Mouse (Mus musculus) lung, embryonic 16.5 days (tissue): ENCODE data around the gene Wsb1. TPM values are rescaled to one million over a fixed set of nuclear protein-coding genes. Genes with fewer than 3 reads are reported as not detected.
A peak's percentile ranks its signal among the peaks of the same experiment; 100 is the strongest.

ENCODE experiments used
- ATAC-seq: fragments of 200-750 bp; cut with Nextera tagmentation; 2 replicates; pipeline ENCODE4 v1.8.0; 2017; ENCODE audit warnings: low read depth, mild to moderate bottlenecking, moderate library complexity
- H3K27ac ChIP-seq: fragments of 300-500 bp; sonication (generic); 2 replicates; pipeline ENCODE4 v1.5.1; 2014; ENCODE audit warnings: mild to moderate bottlenecking, control low read depth, low read length
- H3K27me3 ChIP-seq: fragments of 300-500 bp; sonication (generic); 2 replicates; pipeline ENCODE4 v1.6.1; 2014; ENCODE audit warnings: low read depth, low read length, mixed read lengths; ENCODE audit not compliant: control insufficient read depth, insufficient read depth
- H3K36me3 ChIP-seq: fragments of 300-500 bp; sonication (generic); 2 replicates; pipeline ENCODE4 v1.6.1; 2014; ENCODE audit warnings: low read length; ENCODE audit not compliant: control insufficient read depth, insufficient read depth
- H3K4me1 ChIP-seq: fragments of 300-500 bp; sonication (generic); replicated peaks from 2 replicates; pipeline ENCODE4 v1.6.1; 2014; ENCODE audit warnings: low read length, mixed read lengths; ENCODE audit not compliant: control insufficient read depth, insufficient read depth
- H3K4me2 ChIP-seq: fragments of 300-500 bp; sonication (generic); 2 replicates; pipeline ENCODE4 v1.6.1; 2014; ENCODE audit warnings: low read depth, low read length, control low read depth
- H3K4me3 ChIP-seq: fragments of 300-500 bp; sonication (generic); 2 replicates; pipeline ENCODE4 v1.5.1; 2014; ENCODE audit warnings: mild to moderate bottlenecking, low read length, control low read depth
- H3K9ac ChIP-seq: fragments of 300-500 bp; sonication (generic); 2 replicates; pipeline ENCODE4 v1.6.1; 2014; ENCODE audit warnings: low read length, control low read depth
- H3K9me3 ChIP-seq: fragments of 300-500 bp; sonication (generic); 2 replicates; pipeline ENCODE4 v1.6.1; 2016; ENCODE audit warnings: low read length; ENCODE audit not compliant: control insufficient read depth
- WGBS: fragments of 180-500 bp; shearing (Covaris S2); extraction: QIAGEN DNeasy Blood & Tissue Kit; methylation state at CpG from one replicate; pipeline ENCODE4 v1.1.7; 2014; 5-methylcytosine and 5-hydroxymethylcytosine counted together
- polyA plus RNA-seq: library from polyadenylated mRNA; unstranded; fragments of >200 nt; fragmentation: Nextera tagmentation; extraction: Ambion mirVana; gene quantifications from 2 replicates; pipeline ENCODE4 v1.2.1, GENCODE M21; 2015

Gene Wsb1
- polyA plus RNA-seq, 1 experiment from 2014 or later: 222 TPM

DNA sequence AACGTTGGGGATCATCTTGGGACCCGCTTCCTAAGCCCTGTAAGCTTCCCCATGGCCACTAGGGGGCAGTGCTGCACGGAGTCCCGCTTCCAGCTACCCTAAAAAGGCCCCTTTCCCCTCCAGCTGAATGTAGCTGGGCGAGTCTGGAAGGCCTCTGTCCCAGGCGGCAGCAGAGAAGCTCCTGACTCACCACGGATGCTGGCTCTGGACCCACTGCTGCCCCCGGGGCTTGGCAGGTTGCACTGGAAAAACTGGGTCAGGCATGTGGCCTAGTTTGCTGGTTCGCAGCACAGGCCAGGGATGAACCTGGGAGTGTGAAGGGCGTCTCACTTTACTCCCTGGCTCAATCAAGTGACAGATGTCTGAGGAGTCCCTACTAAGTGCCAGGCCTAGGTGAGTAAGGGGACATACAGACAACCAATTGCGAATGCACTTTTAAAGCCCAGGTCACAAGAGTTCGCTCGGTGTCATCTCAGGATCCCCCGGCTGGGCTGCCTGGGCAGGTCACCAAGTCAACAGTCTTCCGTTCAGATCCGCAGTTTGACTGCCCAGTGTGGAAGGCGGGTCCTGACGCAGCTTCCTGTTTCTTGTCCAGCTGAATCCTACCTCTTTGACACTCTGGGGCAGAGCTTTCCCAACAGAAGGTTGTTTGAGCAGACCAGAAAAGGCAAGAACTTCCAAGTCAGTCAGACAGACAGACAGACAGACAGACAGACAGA is 29.8 kb downstream of the Wsb1 start:
- Histone ChIP-seq H3K4me1 (peaks cover 8% of the 10 kb centered on the region), H3K4me2 (no peak overlapping the region), H3K9ac (peak overlapping the region; percentile 44; the same call in 1 of the 2 replicates), H3K9me3 (no peaks in the 10 kb centered on the region), H3K27ac (no peak overlapping the region), H3K27me3 (no peaks in the 10 kb centered on the region), H3K4me3 (no peak overlapping the region), H3K36me3 (no peaks in the 10 kb centered on the region)
- peak; percentile 91 for ATAC-seq
- 31% methylated on average over 18 of the region's 18 CpGs for WGBS

DNA sequence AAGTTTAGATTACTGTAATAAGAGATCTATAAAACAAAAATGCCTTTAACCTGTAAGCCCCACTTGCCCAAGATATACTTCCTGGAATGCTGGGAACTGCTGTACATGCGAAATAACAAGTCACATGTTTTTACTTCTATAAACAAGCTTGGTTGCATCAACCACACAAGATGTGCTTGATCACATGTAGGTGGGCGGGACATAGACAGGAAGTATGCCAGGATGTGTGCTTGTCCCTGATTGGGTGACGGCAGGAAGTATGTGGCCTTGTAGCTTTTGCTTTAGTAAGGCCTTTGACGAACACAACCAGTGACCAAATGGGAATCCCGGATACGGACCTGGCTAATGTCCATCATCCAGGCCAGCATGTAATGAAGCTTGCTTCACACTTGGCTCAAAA is 31.1 kb downstream of the Wsb1 start:
- H3K27ac ChIP-seq: no peak overlapping the region
- H3K9ac ChIP-seq: no peak overlapping the region
- WGBS: 81% methylated on average over 6 of the region's 6 CpGs
- H3K4me2 ChIP-seq: no peak overlapping the region
- no peaks in the 10 kb centered on the region for H3K36me3 ChIP-seq
- no peak overlapping the region for H3K4me3 ChIP-seq
- ATAC-seq: no peak
- H3K4me1 ChIP-seq: peaks cover 12% of the 10 kb centered on the region
- H3K9me3 ChIP-seq: no peaks in the 10 kb centered on the region
- H3K27me3 ChIP-seq: no peaks in the 10 kb centered on the region

DNA sequence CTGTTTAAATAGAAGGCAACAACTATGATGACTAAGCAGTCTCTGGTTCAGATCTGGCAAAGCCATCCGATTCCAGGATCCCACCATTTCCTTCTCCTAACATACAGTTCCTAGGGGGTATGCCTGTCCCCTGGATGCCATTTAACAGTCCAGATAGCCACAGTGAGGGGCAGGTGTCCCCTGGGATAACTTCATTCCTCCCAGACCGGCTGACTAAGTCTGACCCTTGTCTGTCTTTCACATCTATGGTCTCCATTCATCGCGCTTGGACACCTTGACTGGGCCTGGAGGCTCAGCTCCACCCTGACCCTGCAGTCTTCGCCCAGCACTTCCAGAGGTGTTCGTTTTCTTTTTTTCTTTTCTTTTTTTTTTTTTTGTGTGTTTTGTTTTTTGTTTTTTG is 31.8 kb downstream of the Wsb1 start:
- Histone ChIP-seq H3K36me3 (no peaks in the 10 kb centered on the region), H3K4me1 (peaks cover 12% of the 10 kb centered on the region), H3K9ac (no peak overlapping the region), H3K27ac (no peak overlapping the region), H3K4me3 (no peak overlapping the region), H3K4me2 (no peak overlapping the region), H3K9me3 (peaks cover 3% of the 10 kb centered on the region; the same call in 1 of the 2 replicates), H3K27me3 (no peaks in the 10 kb centered on the region)
- no peak for ATAC-seq
- 87% methylated on average over 6 of the region's 6 CpGs for WGBS

DNA sequence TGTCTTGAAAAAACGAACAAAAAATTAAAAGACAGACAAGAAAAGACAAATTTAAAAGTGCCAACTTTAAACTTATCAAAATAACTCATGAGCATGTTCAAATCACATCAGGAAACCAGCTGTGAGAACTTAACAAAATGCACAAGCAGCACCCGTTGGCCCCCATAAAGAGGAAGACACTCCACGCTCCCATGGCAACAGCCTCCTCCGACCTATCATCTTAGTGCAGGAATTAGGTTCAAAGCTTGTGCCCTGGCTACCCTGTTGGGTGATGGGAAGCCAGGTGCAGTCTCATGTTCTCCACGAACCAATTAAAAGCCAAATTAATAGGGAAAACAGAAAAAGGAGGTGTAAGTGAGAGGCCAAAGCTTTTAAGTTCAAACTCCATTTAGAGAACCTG is 32.8 kb downstream of the Wsb1 start:
- H3K9ac ChIP-seq: no peak overlapping the region
- H3K9me3 ChIP-seq: peaks cover 3% of the 10 kb centered on the region; the same call in 1 of the 2 replicates
- no peaks in the 10 kb centered on the region for H3K36me3 ChIP-seq
- peaks cover 12% of the 10 kb centered on the region for H3K4me1 ChIP-seq
- WGBS: 67% methylated on average over 5 of the region's 5 CpGs
- H3K4me3 ChIP-seq: no peak overlapping the region
- H3K4me2 ChIP-seq: no peak overlapping the region
- H3K27me3 ChIP-seq: no peaks in the 10 kb centered on the region
- no peak overlapping the region for H3K27ac ChIP-seq
- ATAC-seq: no peak

DNA sequence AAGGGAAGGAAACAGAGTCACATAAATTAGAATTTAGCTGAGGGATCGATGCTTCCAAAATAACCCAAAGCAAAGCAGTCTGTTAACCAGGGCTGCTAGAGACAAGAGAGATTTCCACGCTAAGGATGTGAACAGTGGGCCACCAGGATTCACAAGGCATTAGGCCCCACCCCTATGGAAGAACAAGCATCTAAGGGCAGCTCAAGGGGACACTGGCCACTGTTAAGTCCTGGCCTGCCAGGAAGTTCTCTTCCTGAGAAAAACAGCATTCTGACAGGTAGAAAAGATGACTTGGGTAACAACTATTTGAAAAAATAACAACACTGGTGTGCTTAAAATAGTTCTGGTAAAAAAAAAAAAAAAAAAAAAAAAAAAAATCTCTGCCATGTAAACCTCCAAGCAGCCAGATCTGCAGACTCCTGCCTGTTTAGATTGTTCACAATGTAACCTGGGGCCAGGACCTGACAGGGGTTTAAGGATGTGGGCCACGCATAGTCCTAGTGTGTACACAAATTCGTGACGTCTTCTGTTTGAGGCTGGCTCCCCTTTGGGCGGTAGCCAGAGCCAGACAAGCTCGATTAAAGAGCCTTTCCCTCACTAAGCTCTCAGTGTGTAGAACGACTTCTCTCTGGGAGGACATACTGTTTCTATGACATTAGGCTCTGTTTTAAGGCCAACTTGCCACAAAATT is 35.4 kb downstream of the Wsb1 start:
- ATAC-seq: no peak
- H3K4me2 ChIP-seq: no peak overlapping the region
- no peak overlapping the region for H3K27ac ChIP-seq
- H3K4me3 ChIP-seq: no peak overlapping the region
- H3K9ac ChIP-seq: no peak overlapping the region
- no peaks in the 10 kb centered on the region for H3K27me3 ChIP-seq
- 33% methylated on average over 8 of the region's 8 CpGs for WGBS
- H3K4me1 ChIP-seq: peaks cover 14% of the 10 kb centered on the region
- peaks cover 3% of the 10 kb centered on the region; the same call in 1 of the 2 replicates for H3K9me3 ChIP-seq
- H3K36me3 ChIP-seq: no peaks in the 10 kb centered on the region

DNA sequence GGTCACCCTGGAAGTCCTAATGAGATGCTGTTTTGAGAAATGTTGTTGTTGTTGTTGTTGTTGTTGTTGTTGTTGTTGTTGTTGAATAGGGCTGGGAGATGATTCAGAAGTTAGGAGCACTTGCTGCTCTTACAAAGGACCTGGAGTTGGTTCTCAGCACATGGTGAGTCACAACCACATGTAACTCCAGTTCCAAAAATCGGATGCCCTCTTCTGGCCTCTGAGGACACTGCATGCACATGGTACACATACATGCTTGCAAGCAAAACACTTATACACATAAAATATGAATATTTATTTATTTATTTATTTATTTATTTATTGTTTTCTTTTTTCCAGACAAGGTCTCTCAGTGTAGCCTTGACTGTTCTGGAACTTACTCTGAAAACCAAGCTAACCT is 36.4 kb downstream of the Wsb1 start:
- no peak for ATAC-seq
- Histone ChIP-seq H3K27me3 (no peaks in the 10 kb centered on the region), H3K36me3 (no peaks in the 10 kb centered on the region), H3K4me1 (peaks cover 15% of the 10 kb centered on the region), H3K9ac (no peak overlapping the region), H3K27ac (no peak overlapping the region), H3K4me2 (no peak overlapping the region), H3K4me3 (no peak overlapping the region), H3K9me3 (peaks cover 3% of the 10 kb centered on the region; the same call in 1 of the 2 replicates)
- 87% methylated on average over 1 of the region's 1 CpGs for WGBS

DNA sequence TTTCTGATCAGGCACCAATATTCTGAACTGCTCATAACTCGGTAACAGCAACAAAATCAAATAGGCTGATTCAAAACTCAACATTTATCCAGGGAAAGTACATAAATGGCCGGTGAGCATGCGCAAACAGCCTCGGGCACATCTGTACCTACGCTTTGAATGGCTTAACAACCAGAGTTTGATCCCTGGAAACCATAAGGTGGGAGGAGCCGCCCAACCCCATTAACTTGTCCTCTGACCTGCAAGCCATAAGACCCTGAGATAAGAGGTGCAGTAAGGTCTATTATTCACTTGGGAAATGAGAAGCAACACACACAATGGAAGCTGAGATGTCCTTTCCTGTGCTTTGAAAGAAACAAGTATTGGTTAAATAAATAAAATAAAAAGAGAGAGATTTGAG is 37.3 kb downstream of the Wsb1 start:
- ATAC-seq: no peak
- Histone ChIP-seq H3K4me3 (no peak overlapping the region), H3K27ac (no peak overlapping the region), H3K27me3 (no peaks in the 10 kb centered on the region), H3K4me2 (no peak overlapping the region), H3K36me3 (no peaks in the 10 kb centered on the region), H3K4me1 (peaks cover 15% of the 10 kb centered on the region), H3K9me3 (peaks cover 3% of the 10 kb centered on the region; the same call in 1 of the 2 replicates), H3K9ac (no peak overlapping the region)
- WGBS: 60% methylated on average over 6 of the region's 6 CpGs

DNA sequence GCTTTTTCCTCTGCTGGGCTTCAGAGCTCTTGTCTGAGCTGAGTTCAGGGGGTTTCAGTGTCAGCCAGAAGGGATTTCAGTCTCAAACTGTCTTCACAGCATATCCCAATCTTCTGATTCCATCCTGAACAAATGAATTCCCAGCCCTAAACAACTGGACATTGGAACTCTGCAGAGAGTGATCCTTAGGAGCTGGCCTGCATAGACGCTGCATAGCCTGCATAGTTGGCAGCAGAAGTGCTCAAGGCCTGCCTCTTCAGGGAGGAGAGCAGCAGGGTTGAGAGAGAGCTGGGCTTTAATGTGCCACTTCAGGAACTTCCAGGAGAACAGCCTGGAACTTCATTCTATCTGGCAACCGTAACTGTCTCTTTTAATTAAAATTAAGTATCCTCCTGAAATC is 38.9 kb downstream of the Wsb1 start:
- WGBS: 46% methylated on average over 2 of the region's 2 CpGs
- Histone ChIP-seq H3K9ac (0 out of 2 replicates have a peak overlapping the region, but pooled peaks have one; percentile 17), H3K4me1 (peaks cover 15% of the 10 kb centered on the region), H3K27me3 (no peaks in the 10 kb centered on the region), H3K4me3 (no peak overlapping the region), H3K9me3 (peaks cover 3% of the 10 kb centered on the region; the same call in 1 of the 2 replicates), H3K4me2 (no peak overlapping the region), H3K27ac (no peak overlapping the region), H3K36me3 (no peaks in the 10 kb centered on the region)
- no peak for ATAC-seq

DNA sequence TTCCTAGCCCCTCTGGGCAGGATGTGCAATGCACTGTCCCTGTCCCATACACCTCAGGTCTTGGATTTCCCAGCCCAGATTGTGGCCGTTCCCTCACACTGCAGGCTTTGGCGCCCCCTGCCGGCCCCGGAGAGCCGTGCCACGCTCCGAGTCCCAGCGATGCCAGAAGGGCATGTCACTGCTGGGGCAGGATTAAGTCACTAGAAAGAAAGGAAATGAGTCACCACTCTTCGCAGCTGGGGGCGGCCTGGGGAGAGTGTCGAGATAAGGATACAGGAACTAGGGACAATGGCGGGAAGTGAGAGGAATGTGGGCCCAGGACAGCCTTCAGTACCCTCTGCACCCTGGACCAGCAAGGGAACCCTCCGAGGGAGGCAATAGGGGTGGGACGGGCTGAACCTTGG is 40.5 kb downstream of the Wsb1 start:
- peak overlapping the region; percentile 75 for H3K27ac ChIP-seq
- peak; percentile 97 for ATAC-seq
- H3K4me2 ChIP-seq: no peak overlapping the region
- no peaks in the 10 kb centered on the region for H3K36me3 ChIP-seq
- H3K9ac ChIP-seq: no peak overlapping the region
- H3K27me3 ChIP-seq: no peaks in the 10 kb centered on the region
- H3K4me3 ChIP-seq: no peak overlapping the region
- WGBS: 8% methylated on average over 14 of the region's 14 CpGs
- H3K4me1 ChIP-seq: peaks cover 10% of the 10 kb centered on the region
- H3K9me3 ChIP-seq: peaks cover 3% of the 10 kb centered on the region; the same call in 1 of the 2 replicates
